Mouse (Mus musculus) E14TG2a.4 (cell line): ENCODE data around the gene Acot7.

Experiments
- H3K27me3 ChIP-seq: 2 replicates; pipeline ENCODE4 v1.6.1; 2014; ENCODE audit warnings: low read length, control low read depth; ENCODE audit not compliant: insufficient read depth
- H3K36me3 ChIP-seq: 2 replicates; pipeline ENCODE4 v1.6.1; 2014; ENCODE audit warnings: low read length, control low read depth; ENCODE audit not compliant: insufficient read depth
- H3K4me1 ChIP-seq: replicated peaks from 2 replicates; pipeline ENCODE4 v1.6.1; 2014; ENCODE audit warnings: low read depth, low read length, control low read depth
- H3K4me3 ChIP-seq: replicated peaks from 2 replicates; pipeline ENCODE4 v1.5.1; 2014; ENCODE audit warnings: mild to moderate bottlenecking, low read length
- H3K9me3 ChIP-seq: 2 replicates; pipeline ENCODE4 v1.6.1; 2014; ENCODE audit warnings: low read length, control low read depth
- CTCF ChIP-seq: conservative IDR thresholded peaks from 2 replicates; pipeline ENCODE4 v1.5.1; 2014; ENCODE audit warnings: low read length
- NANOG ChIP-seq: IDR thresholded peaks from 2 replicates; pipeline ENCODE4 v1.6.1; 2014; ENCODE audit warnings: borderline replicate concordance, low read length, mixed read lengths
- POU5F1 ChIP-seq: IDR thresholded peaks from 2 replicates; pipeline ENCODE4 v1.6.1; 2014; ENCODE audit warnings: low read length, borderline replicate concordance

Acot7 gene

GRCm38 (mm10) chr4:152158585-152159284, 19.2 kb upstream of the Acot7 start, which contains the start of gene Hes2:
Gene Hes2, plus strand, starts transcription at chr4:152158867.
- Histone ChIP-seq H3K4me1 (peaks cover 43% of the 10 kb centered on the region), H3K27me3 (peaks cover 62% of the 10 kb centered on the region), H3K9me3 (peaks cover 14% of the 10 kb centered on the region), H3K4me3 (peak within 1 kb of the TSS; percentile 79), H3K36me3 (no peaks in the 10 kb centered on the region)
- no peak for TF ChIP-seq NANOG
- no peak for TF ChIP-seq CTCF
- TF ChIP-seq POU5F1, result no peak

DNA sequence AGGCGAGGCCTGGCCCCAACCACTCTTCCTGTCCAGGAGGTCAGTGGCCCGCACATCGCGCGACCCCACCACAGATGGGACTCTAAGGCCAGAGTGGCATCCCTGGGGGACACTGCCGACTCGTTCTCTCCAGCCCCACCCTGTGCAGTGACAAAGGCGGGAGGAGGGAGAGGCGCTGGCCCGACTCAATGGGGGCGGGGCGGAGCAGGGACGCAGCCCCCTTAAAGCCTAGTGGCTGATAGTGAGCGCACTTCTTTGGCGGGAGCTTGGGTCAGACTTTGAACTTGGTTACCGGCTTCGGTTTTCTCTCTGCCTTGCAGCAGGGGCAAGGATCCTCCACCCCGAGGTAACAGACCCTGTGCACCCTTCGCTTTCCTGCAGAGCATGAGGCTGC, 18.7 kb upstream of the Acot7 start:
- Histone ChIP-seq H3K9me3 (peaks cover 16% of the 10 kb centered on the region), H3K4me3 (peak overlapping the region; percentile 79), H3K4me1 (peaks cover 38% of the 10 kb centered on the region), H3K27me3 (peaks cover 62% of the 10 kb centered on the region), H3K36me3 (no peaks in the 10 kb centered on the region)
- TF ChIP-seq CTCF (no peak), NANOG (no peak), POU5F1 (no peak)

DNA sequence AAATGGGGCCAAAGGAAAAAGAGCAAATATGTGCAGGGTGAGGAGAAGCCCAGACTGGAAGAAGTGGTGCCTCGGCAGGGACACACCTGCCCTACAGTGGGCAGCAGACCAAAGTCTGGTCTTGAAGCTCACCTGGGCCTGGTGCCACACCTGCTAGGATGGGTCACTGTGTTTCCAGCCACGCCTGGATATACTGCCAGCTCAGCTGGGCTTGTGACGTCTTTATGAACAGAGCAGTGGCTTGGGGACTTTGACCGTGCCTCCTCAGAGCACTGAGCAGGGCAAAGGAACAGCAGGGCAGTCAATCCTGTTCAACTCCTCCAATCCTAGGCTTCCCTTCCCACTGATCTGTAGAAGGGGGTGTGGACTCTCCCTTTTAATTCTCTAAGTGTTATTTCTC, 17.2 kb upstream of the Acot7 start:
- H3K4me3 ChIP-seq, result peak overlapping the region; percentile 79; the same call in 1 of the 2 replicates
- H3K27me3 ChIP-seq, result peaks cover 56% of the 10 kb centered on the region
- no peaks in the 10 kb centered on the region for H3K36me3 ChIP-seq
- H3K9me3 ChIP-seq, result peaks cover 16% of the 10 kb centered on the region
- peaks cover 46% of the 10 kb centered on the region for H3K4me1 ChIP-seq
- TF ChIP-seq NANOG (no peak), CTCF (no peak), POU5F1 (no peak)

DNA sequence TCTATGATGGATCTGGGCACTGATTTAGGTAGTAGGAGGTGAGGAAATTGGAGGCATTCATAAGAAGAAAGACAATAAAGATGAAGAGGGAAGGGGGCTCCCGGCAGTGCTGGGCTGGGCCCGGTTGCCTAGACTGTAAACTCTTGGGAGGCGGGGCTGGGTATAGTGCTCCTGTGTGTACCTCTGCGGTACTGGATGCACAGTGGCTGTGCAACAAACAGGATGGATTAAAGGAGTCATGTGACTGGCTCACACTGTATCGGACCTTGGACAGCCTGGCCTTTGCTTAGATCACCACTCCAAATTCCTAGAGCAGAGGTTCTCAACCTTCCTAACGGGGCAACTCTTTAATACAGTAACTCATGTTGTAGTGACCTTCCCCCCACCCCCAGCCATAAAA, 16.3 kb upstream of the Acot7 start:
- peaks cover 53% of the 10 kb centered on the region for H3K27me3 ChIP-seq
- H3K36me3 ChIP-seq, result no peaks in the 10 kb centered on the region
- H3K4me3 ChIP-seq, result no peak overlapping the region
- H3K4me1 ChIP-seq, result peaks cover 51% of the 10 kb centered on the region
- peaks cover 16% of the 10 kb centered on the region for H3K9me3 ChIP-seq
- no peak for TF ChIP-seq POU5F1
- no peak for TF ChIP-seq CTCF
- no peak for TF ChIP-seq NANOG

- H3K27me3 ChIP-seq, result peaks cover 46% of the 10 kb centered on the region
- H3K36me3 ChIP-seq, result no peaks in the 10 kb centered on the region
- H3K4me1 ChIP-seq, result peaks cover 51% of the 10 kb centered on the region
- H3K9me3 ChIP-seq, result peaks cover 16% of the 10 kb centered on the region
- H3K4me3 ChIP-seq, result no peak overlapping the region
- TF ChIP-seq NANOG, result no peak
- TF ChIP-seq POU5F1, result no peak
- no peak for TF ChIP-seq CTCF
Observed at GRCm38 (mm10) chr4:152162748-152163147, 15.2 kb upstream of the Acot7 start.

- Histone ChIP-seq H3K36me3 (no peaks in the 10 kb centered on the region), H3K27me3 (peaks cover 22% of the 10 kb centered on the region), H3K4me3 (peak overlapping the region; percentile 45; the same call in 1 of the 2 replicates), H3K4me1 (peaks cover 40% of the 10 kb centered on the region), H3K9me3 (peaks cover 15% of the 10 kb centered on the region)
- peak; percentile 96 for TF ChIP-seq CTCF
- no peak for TF ChIP-seq NANOG
Observed at GRCm38 (mm10) chr4:152165036-152165931, 12.7 kb upstream of the Acot7 start.

DNA sequence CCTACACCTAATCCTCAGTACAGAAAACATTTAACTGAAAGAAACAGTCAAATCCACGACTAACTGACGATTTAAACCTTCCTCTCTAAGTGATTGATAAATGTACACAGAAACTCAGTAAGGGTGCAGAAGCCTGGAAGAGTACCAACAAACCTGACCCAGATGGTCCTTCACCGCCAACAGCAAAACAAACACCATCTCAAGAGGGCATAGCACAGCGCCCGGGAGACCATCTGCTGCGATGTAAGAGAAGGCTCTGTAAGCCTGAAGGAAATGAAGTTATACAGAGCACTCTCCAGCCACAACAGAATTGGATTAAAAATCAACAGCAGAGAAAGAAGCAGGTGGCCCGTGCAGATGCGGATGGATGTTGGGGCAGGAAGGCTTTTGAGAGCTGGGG, 9.9 kb upstream of the Acot7 start:
- H3K4me1 ChIP-seq, result peaks cover 45% of the 10 kb centered on the region
- no peak for TF ChIP-seq NANOG
- no peak for TF ChIP-seq CTCF
- TF ChIP-seq POU5F1, result no peak
- peaks cover 5% of the 10 kb centered on the region; the same call in 1 of the 2 replicates for H3K9me3 ChIP-seq
- H3K4me3 ChIP-seq, result no peak overlapping the region
- 0 out of 2 replicates have a peak, but pooled peaks cover under 1% of the 10 kb centered on the region for H3K27me3 ChIP-seq
- no peaks in the 10 kb centered on the region for H3K36me3 ChIP-seq

GRCm38 (mm10) chr4:152169103-152169502, 8.8 kb upstream of the Acot7 start:
- peaks cover 45% of the 10 kb centered on the region for H3K4me1 ChIP-seq
- no peaks in the 10 kb centered on the region for H3K27me3 ChIP-seq
- no peaks in the 10 kb centered on the region for H3K36me3 ChIP-seq
- no peak for TF ChIP-seq POU5F1
- TF ChIP-seq CTCF, result no peak
- TF ChIP-seq NANOG, result no peak
- peaks cover 6% of the 10 kb centered on the region for H3K9me3 ChIP-seq
- no peak overlapping the region for H3K4me3 ChIP-seq

- Histone ChIP-seq H3K9me3 (peaks cover 6% of the 10 kb centered on the region), H3K36me3 (no peaks in the 10 kb centered on the region), H3K4me3 (peak overlapping the region; percentile 57), H3K27me3 (0 out of 2 replicates have a peak, but pooled peaks cover 3% of the 10 kb centered on the region), H3K4me1 (peaks cover 39% of the 10 kb centered on the region)
- TF ChIP-seq NANOG (no peak), POU5F1 (no peak), CTCF (no peak; the same call in 1 of the 2 replicates)
Observed at GRCm38 (mm10) chr4:152170286-152170685, 7.6 kb upstream of the Acot7 start.
